Mouse (Mus musculus) adrenal gland, postnatal 10 days (tissue): ENCODE measurements around the gene Aldh3a1. TPM values are rescaled to one million over a fixed set of nuclear protein-coding genes. Genes with fewer than 3 reads are reported as not detected.

Experiments used
- DNase-seq: peaks from one replicate; pipeline ENCODE4 v3.0.0; 2021; ENCODE audit warnings: mixed read lengths
- total RNA-seq, 2 experiments: library from RNA; stranded (reverse); gene quantifications; 2 replicates each; pipeline ENCODE4 v1.2.3; 2021

Gene Aldh3a1
- total RNA-seq, 2 experiments from 2014 or later: 0.15 TPM; not detected in 1

GRCm38 (mm10) chr11:61196616-61197353 is 10.6 kb upstream of the Aldh3a1 start:
- DNase-seq: no peak

GRCm38 (mm10) chr11:61197935-61198334 is 9.4 kb upstream of the Aldh3a1 start:
- DNase-seq: peak; percentile 10

GRCm38 (mm10) chr11:61199620-61200362 is 7.5 kb upstream of the Aldh3a1 start:
- no peak for DNase-seq

GRCm38 (mm10) chr11:61202186-61202585 is 5.2 kb upstream of the Aldh3a1 start:
- DNase-seq: no peak

GRCm38 (mm10) chr11:61202810-61203209 is 4.5 kb upstream of the Aldh3a1 start:
- no peak for DNase-seq

- DNase-seq: peak; percentile 36
Observed at GRCm38 (mm10) chr11:61205167-61205950, 2.0 kb upstream of the Aldh3a1 start.

GRCm38 (mm10) chr11:61206136-61206535 is 1.2 kb upstream of the Aldh3a1 start:
- DNase-seq: peak; percentile 30

- DNase-seq: no peak
Observed at GRCm38 (mm10) chr11:61208316-61208715, 979 bp downstream of the Aldh3a1 start.

GRCm38 (mm10) chr11:61212102-61212501 is 4.8 kb downstream of the Aldh3a1 start:
- peak; percentile 18 for DNase-seq

- DNase-seq: no peak
Observed at GRCm38 (mm10) chr11:61215936-61216335, 8.6 kb downstream of the Aldh3a1 start.

GRCm38 (mm10) chr11:61220156-61220881 is 13.0 kb downstream of the Aldh3a1 start:
- no peak for DNase-seq

GRCm38 (mm10) chr11:61222007-61222406 is 14.7 kb downstream of the Aldh3a1 start:
- no peak for DNase-seq

- no peak for DNase-seq
Observed at GRCm38 (mm10) chr11:61222971-61223745, 15.8 kb downstream of the Aldh3a1 start.

GRCm38 (mm10) chr11:61224234-61224744 is 17.0 kb downstream of the Aldh3a1 start:
- DNase-seq: no peak

- no peak for DNase-seq
Observed at GRCm38 (mm10) chr11:61224907-61225306, 17.6 kb downstream of the Aldh3a1 start.

- DNase-seq: no peak
Observed at GRCm38 (mm10) chr11:61225511-61225910, 18.2 kb downstream of the Aldh3a1 start.

- DNase-seq: no peak
Observed at GRCm38 (mm10) chr11:61225941-61226412, 18.6 kb downstream of the Aldh3a1 start.

- no peak for DNase-seq
Observed at GRCm38 (mm10) chr11:61227816-61228215, 20.5 kb downstream of the Aldh3a1 start.

GRCm38 (mm10) chr11:61228406-61228805 is 21.1 kb downstream of the Aldh3a1 start:
- DNase-seq: no peak

GRCm38 (mm10) chr11:61231329-61231728 is 24.0 kb downstream of the Aldh3a1 start:
- DNase-seq: peak; percentile 75

GRCm38 (mm10) chr11:61234174-61234573 is 26.8 kb downstream of the Aldh3a1 start:
- DNase-seq: no peak
